Mouse (Mus musculus): Measurements from ENCODE around the gene Gm34653.

DNA sequence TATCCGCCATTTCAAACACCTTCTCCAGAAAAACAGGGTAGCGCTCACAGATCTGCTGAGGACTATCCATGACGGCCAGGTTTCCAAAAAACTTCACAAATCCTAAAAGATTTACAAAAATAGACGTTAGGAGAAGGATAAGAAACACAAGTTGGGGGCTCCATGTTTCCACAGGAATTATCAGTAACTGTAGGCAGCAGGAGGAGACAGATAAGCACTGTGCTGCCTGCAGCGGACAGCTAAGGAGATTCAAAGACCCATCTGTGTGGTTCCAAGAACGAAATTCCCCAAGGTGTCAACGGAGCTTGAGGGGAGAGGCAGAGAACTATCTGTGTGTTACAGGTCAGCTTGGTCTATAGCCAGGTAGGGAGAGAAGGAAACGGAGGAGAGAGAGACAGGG, 24.9 kb downstream of the Gm34653 start:
- TF ChIP-seq CTCF (IDR thresholded peaks at IDR 0.05; ENCODE audit: low read depth, low read length), result no peak
- no peak for TF ChIP-seq POLR2A (IDR thresholded peaks at IDR 0.05; ENCODE audit: borderline replicate concordance, low read depth, low read length)

Data from bone marrow macrophage, adult 2 months (primary cell).